Mouse (Mus musculus) embryonic fibroblast, embryonic 13.5 days (primary cell): ENCODE data around the gene Ccdc17.

ENCODE experiments used
- CTCF ChIP-seq: IDR thresholded peaks from 2 replicates; pipeline ENCODE4 v1.5.1; 2011; ENCODE audit warnings: mild to moderate bottlenecking, control low read depth, low read length, moderate library complexity, borderline replicate concordance; ENCODE audit not compliant: insufficient read depth
- POLR2A ChIP-seq: IDR thresholded peaks from 2 replicates; pipeline ENCODE4 v1.6.1; 2011; ENCODE audit warnings: low read depth, mild to moderate bottlenecking, control low read depth, low read length, moderate library complexity

- TF ChIP-seq CTCF (no peak), POLR2A (no peak)
Observed at GRCm38 (mm10) chr4:116626658-116627358, 30.4 kb downstream of the Ccdc17 start.
